Mouse (Mus musculus) left cerebral cortex, postnatal 36 days (tissue): Measurements from ENCODE around the gene Gadl1. TPM values are rescaled to one million over a fixed set of nuclear protein-coding genes. Genes with fewer than 3 reads are reported as not detected.
"Not testable (repeated sequence)": the region's sequence is repeated elsewhere in the genome, so short reads cannot be mapped to it uniquely, and the experiment has no call there.

Source experiments
- DNase-seq, 2 experiments: peaks; one replicate each; pipeline ENCODE4 v3.0.0; 2021 to 2022; ENCODE audit warnings: low spot score in 2 of 2, mixed read lengths in 1 of 2
- intact Hi-C: fragments of 180-260 bp; cut with DNase I; formaldehyde crosslinking; loops from one replicate; pipeline ENCODE4 v1.15.1; 2025
- total RNA-seq, 2 experiments: library from RNA; stranded (reverse); gene quantifications; 2 replicates each; pipeline ENCODE4 v1.2.3; 2021

Gadl1 gene
- total RNA-seq, 2 experiments from 2014 or later: 0.57 to 0.63 TPM

DNA sequence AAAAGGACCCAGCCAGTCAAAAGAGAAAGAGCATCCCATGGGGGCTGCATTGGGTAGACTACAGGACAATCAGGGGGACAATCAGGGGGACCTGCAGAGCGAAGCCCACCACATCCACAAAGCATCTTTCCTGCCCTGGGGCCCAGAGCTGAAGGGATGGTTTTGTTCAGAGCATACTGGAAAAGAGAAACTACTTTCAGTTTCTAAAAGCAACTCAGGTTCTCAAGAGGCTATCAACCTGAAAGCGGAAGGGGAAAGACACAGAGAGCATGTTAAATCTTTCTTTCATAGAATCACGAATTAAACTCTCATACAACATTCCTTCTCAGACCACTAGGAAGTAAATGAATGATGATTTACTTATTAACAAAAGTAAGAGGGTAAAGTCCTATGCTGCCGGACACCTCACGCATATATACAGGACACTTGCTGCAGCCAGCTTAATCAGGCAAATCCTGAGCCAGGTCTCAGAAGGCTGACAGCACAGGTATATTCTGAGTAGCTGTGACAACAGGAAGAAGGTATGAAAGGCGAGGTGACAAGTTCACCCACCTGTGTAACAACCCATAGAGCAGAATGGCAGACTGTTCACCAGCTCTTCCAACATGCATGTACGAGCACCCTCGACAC lies 90.2 kb downstream of the Gadl1 start:
- DNase-seq: no peak
- intact Hi-C loops: no loop called here

DNA sequence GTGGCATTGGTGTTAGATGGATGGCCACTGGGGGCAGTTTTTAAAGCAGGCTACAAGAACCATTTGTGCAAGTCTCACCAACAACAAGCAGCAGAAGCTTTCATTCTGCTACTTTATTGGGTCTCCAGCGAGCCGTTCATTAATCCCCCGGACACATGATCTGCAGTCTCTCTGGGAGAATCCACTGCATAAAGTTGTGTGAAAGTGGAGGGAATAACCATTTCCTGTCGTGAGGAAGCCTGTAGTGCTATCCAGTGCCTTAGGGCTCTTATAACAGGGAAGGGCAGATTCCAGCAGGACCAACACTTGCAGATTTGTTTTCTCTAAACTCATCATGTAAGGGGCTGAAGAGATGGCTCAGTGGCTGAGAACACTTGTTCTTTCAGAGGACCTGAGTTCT lies 104.7 kb downstream of the Gadl1 start:
- intact Hi-C loops: no loop called here
- no peak for DNase-seq

GRCm38 (mm10) chr9:116016221-116016620 lies 107.0 kb downstream of the Gadl1 start:
- intact Hi-C loops: no loop called here
- DNase-seq: no peak

DNA sequence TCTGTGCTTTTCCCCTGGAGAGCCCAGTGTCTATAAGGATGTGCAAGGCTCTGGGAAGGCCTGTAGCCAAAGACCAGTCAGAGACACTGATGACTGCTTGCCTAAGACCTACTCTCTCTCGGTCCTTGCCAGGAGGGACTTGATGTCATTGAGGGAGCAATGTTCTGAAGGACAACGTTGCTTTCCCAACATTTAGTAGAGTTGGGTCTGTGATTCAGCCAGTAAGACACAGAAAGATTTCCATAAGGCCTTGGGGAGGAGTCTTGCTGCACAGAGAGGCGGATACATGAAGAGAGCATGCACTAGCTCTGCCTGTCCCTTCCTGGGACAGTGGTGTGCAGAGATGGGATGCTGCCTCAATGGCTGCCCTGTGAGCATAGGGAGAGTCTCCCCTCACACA lies 107.8 kb downstream of the Gadl1 start:
- intact Hi-C loops: no loop called here
- DNase-seq: no peak

- intact Hi-C loops: no loop called here
- DNase-seq: no peak
Observed at GRCm38 (mm10) chr9:116018586-116018985, 109.3 kb downstream of the Gadl1 start.

- intact Hi-C loops: no loop called here
- no peak for DNase-seq
Observed at GRCm38 (mm10) chr9:116025371-116025770, 116.1 kb downstream of the Gadl1 start.

GRCm38 (mm10) chr9:116029076-116029475 lies 119.8 kb downstream of the Gadl1 start:
- no peak for DNase-seq
- intact Hi-C loops: no loop called here

- DNase-seq: no peak
- intact Hi-C loops: loop anchor here (10.0 kb wide), 1 partner anchor 148 kb away; no protein-coding TSS in a partner anchor
Observed at GRCm38 (mm10) chr9:116032711-116033110, 123.5 kb downstream of the Gadl1 start.

DNA sequence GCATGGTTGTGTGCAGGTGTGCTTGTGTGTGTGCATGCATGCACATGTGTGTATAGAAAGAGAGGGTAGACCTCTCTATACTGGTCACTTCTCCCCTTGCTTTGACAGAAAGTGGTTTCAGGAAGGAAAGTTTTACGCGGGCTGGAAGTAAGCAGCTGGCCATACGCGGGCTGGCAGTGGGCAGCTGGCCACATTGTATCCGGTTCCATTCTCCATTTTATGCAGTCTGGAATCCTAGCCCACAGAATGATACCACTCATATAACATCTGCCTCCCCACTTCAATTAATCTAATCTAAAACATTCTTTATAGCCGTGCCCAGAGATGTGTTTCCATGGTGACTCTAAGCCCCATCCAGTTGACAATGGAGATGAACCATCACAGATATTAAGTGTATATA lies 129.0 kb downstream of the Gadl1 start:
- intact Hi-C loops: loop anchor here (10.0 kb wide), 1 partner anchor 153 kb away; no protein-coding TSS in a partner anchor
- DNase-seq: no peak

GRCm38 (mm10) chr9:116039981-116040380 lies 130.7 kb downstream of the Gadl1 start:
- DNase-seq: no peak

GRCm38 (mm10) chr9:116040852-116041251 lies 131.6 kb downstream of the Gadl1 start:
- intact Hi-C loops: loop anchor here (5.0 to 10.0 kb wide), 2 partner anchors 329 to 726 kb away; partner anchors contain the start of gene Stt3b
- not testable (repeated sequence) for DNase-seq

More at GRCm38 (mm10) chr9:116039981-116040380, 130.7 kb downstream of the Gadl1 start:
- intact Hi-C loops: loop anchor here (5.0 to 10.0 kb wide), 3 partner anchors 155 to 725 kb away; partner anchors contain the start of gene Stt3b

- intact Hi-C loops: loop anchor here (5.0 to 10.0 kb wide), 2 partner anchors 329 to 727 kb away; partner anchors contain the start of gene Stt3b
- DNase-seq: no peak
Observed at GRCm38 (mm10) chr9:116041369-116041768, 132.1 kb downstream of the Gadl1 start.

GRCm38 (mm10) chr9:116041787-116042186 lies 132.5 kb downstream of the Gadl1 start:
- intact Hi-C loops: loop anchor here (5.0 to 10.0 kb wide), 2 partner anchors 329 to 727 kb away; partner anchors contain the start of gene Stt3b
- DNase-seq: peak; percentile 84 to 89

- no peak for DNase-seq
- intact Hi-C loops: loop anchor here (10.0 kb wide), 1 partner anchor 735 kb away; the partner anchor contains the start of gene Stt3b
Observed at GRCm38 (mm10) chr9:116049985-116050384, 140.7 kb downstream of the Gadl1 start.

DNA sequence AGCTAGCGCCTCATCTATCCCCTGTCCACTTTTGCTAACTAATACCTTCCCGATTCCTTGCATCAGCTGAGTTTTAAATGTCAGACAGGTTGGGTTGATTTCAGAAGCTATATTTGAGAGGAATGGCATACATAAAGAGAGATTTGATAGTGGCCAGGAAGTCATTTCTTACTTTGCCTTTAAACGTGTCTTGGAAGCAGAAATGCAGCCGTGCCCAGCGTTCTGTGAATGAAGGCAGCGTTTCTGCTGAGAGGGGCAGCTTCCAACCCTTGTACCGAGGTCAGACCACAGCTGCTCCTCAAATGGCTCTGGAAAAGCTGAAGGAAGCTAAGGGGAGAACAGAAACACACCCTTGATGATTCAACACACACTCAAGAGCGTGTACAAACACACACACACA lies 144.7 kb downstream of the Gadl1 start:
- intact Hi-C loops: no loop called here
- no peak for DNase-seq

DNA sequence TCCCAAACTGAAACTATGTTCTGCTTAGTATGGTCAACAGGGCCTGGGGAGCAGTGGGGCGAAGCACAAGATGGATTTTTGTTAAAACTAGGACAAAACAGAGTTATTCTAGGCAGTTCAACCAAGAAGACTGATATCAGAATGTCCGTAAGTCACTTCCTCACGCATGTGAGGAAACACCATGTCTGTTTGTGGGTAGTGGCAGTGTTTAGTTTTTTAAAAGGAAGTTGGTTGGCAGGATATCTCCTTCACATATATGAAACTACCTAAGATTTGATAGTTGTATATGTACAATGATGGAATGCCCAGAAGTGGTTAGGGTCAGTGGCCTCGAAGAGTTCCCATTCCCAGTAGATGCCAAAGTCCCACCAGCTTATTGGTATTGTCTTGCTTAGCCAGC lies 149.2 kb downstream of the Gadl1 start:
- intact Hi-C loops: no loop called here
- no peak for DNase-seq

GRCm38 (mm10) chr9:116059156-116059555 lies 149.9 kb downstream of the Gadl1 start:
- intact Hi-C loops: no loop called here
- DNase-seq: no peak

GRCm38 (mm10) chr9:116060691-116061090 lies 151.4 kb downstream of the Gadl1 start:
- DNase-seq: no peak
- intact Hi-C loops: loop anchor here (5.0 kb wide), 1 partner anchor 492 kb away; no protein-coding TSS in a partner anchor

DNA sequence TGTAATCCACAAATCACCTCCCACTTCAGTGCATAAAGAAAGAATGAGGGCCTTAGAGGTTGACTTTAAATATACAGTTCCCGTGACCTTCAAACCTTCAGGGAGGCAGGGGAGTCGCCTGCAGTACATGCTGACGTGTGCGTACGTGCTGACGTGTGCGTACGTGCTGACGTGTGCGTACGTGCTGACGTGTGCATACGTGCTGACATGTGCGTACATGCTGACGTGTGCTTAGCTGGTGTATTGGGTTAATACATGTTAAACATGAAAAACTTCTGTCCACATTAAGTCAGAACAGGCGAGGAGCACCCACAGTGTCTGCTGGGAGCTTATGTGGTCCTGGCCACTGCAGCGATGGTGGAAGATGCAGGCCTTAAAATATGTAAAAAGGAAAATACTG lies 155.5 kb downstream of the Gadl1 start:
- intact Hi-C loops: loop anchor here (5.0 kb wide), 1 partner anchor 488 kb away; no protein-coding TSS in a partner anchor
- DNase-seq: no peak

- DNase-seq, intact Hi-C loops: not testable (repeated sequence)
Observed at GRCm38 (mm10) chr9:116071561-116071960, 162.3 kb downstream of the Gadl1 start.

- intact Hi-C loops: no loop called here
Observed at GRCm38 (mm10) chr9:116076163-116076562, 166.9 kb downstream of the Gadl1 start.

More at GRCm38 (mm10) chr9:116076163-116076562, 166.9 kb downstream of the Gadl1 start:
- no peak for DNase-seq
